Comparison of ENCODE assay signal across 22 mouse cellular contexts in the genomic region with DNA sequence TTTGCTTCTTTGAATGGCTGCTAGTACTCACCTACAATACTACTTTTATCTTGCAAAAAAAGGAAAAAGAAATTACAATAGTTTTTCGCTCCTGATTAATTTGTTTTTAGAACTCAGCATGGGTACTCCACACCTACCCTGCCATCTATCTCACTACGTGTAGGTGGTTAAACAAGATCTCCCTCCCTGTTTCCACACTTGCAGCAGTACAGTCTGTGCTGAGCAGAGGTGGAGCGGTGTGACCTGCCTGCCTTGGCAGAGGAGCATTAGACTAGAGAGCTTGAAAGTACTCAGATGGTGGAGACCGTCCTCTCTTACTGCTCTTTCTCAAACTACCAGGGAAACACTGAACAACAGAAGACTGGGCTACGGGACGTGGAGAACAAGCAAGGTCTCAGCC. TPM values are rescaled to one million over a fixed set of nuclear protein-coding genes. Genes with fewer than 3 reads are reported as not detected.
DNase-seq lines count a peak whose midpoint lies in the region; TF ChIP-seq lines count a peak whose summit lies in the region.
"Had no signal": no experiment of that assay in that cellular context is flagged by ENCODE, and none has a peak within 500 bp of the region (broad histone marks: within the 10 kb centered on the region; RNA-seq: fewer than 3 reads in every experiment).

No protein-coding gene starts in this region.

- TF ChIP-seq CTCF in gastrocnemius, adult 2 months (IDR thresholded peaks at IDR 0.05), result no peak

- 0 out of 2 replicates have a peak overlapping the region, but pooled peaks have one; percentile 40 for H3K27ac ChIP-seq in gastrocnemius, adult 2 months
- H3K27ac ChIP-seq: forebrain, embryonic 10.5 days; forebrain, embryonic 13.5 days; heart, adult 2 months; heart, embryonic 10.5 days; heart, embryonic 13.5 days; hindbrain, embryonic 14.5 days; hindbrain, postnatal 0 days had no signal

- intact Hi-C loops in gastrocnemius, adult 2 months (cut with DNase I), result loop anchor here (5.0 kb wide), 1 partner anchor 43 kb away; the partner anchor contains the start of gene Kpna3

- H3K4me3 ChIP-seq in gastrocnemius, adult 2 months, result no peak overlapping the region
- H3K4me3 ChIP-seq: forebrain, embryonic 10.5 days; forebrain, embryonic 13.5 days; heart, adult 2 months; heart, embryonic 10.5 days; heart, embryonic 13.5 days had no signal

- peak; percentile 34 for DNase-seq in gastrocnemius, adult 2 months
- DNase-seq in gastrocnemius, postnatal 10 days, result no peak
- peak; percentile 41 for DNase-seq in right cerebral cortex, adult 18-20 months
- DNase-seq in right cerebral cortex, postnatal 25 days, result no peak
- DNase-seq in brain, adult 2 months (ENCODE audit: low read depth, low spot score), result peak; percentile 66
- DNase-seq in telencephalon, adult 2 months (ENCODE audit: low read depth, low spot score), result peak; percentile 19
- DNase-seq in cerebellum, adult 9-11 months, result no peak
- DNase-seq: adrenal gland, adult 8-10 months; adrenal gland, postnatal 36 days; cerebellum, adult 11-12 months; cerebellum, adult 8-10 months; cerebellum, postnatal 14 days; gastrocnemius, postnatal 36 days; heart, adult 2 months; heart, postnatal 14 days; heart, postnatal 4 days had no signal

RNA-seq across cellular contexts. Expression of gene Ebpl, which starts 34.5 kb away (rescaled TPM):
- total RNA-seq in gastrocnemius, adult 2 months (2021), result 1 to 10 TPM; 1.1 to 1.2 TPM
- total RNA-seq in gastrocnemius, postnatal 10 days (2021), result 1 to 10 TPM; 2.7 to 3.4 TPM

RNA-seq across cellular contexts. Expression of gene Kpna3, which starts 44.9 kb away (rescaled TPM):
- total RNA-seq in gastrocnemius, adult 2 months (2021), result 100 to 1,000 TPM; 111 to 118 TPM
- 10 to 100 TPM; 86.9 to 90.7 TPM for total RNA-seq in gastrocnemius, postnatal 10 days (2021)

Comparison
In these comparisons a context has a peak if more than half of its experiments do, and no peak if none do; other contexts are left out.
1. DNase-seq: peak in gastrocnemius, adult 2 months (single experiment), right cerebral cortex, adult 18-20 months (single experiment), brain, adult 2 months (single experiment) and telencephalon, adult 2 months (single experiment); none in gastrocnemius, postnatal 10 days (single experiment), right cerebral cortex, postnatal 25 days (single experiment) and cerebellum, adult 9-11 months (single experiment).